Mouse (Mus musculus) kidney, adult 2 months (tissue): Measurements from ENCODE around the gene Mfsd6. TPM values are rescaled to one million over a fixed set of nuclear protein-coding genes. Genes with fewer than 3 reads are reported as not detected.
A peak's percentile ranks its signal among the peaks of the same experiment; 100 is the strongest.

ENCODE experiments used
- DNase-seq: peaks from one replicate; pipeline ENCODE4 v3.0.0; 2021
- H3K27ac ChIP-seq: fragments of 200-500 bp; 2 replicates; pipeline ENCODE4 v1.5.1; 2012; ENCODE audit warnings: low read depth, low read length, control low read depth, inconsistent platforms; ENCODE audit not compliant: insufficient read depth
- H3K27me3 ChIP-seq: fragments of 200-500 bp; replicated peaks from 2 replicates; pipeline ENCODE4 v1.6.1; 2012; ENCODE audit warnings: mild to moderate bottlenecking, moderate library complexity, low read length, inconsistent platforms; ENCODE audit not compliant: control insufficient read depth, insufficient read depth
- H3K36me3 ChIP-seq: fragments of 200-500 bp; 2 replicates; pipeline ENCODE4 v1.6.1; 2012; ENCODE audit warnings: mild to moderate bottlenecking, moderate library complexity, low read length, inconsistent platforms; ENCODE audit not compliant: control insufficient read depth, insufficient read depth
- H3K4me1 ChIP-seq: fragments of 200-500 bp; 2 replicates; pipeline ENCODE4 v1.6.1; 2011; ENCODE audit warnings: low read length; ENCODE audit not compliant: control insufficient read depth, insufficient read depth
- H3K4me3 ChIP-seq: fragments of 200-500 bp; 2 replicates; pipeline ENCODE4 v1.5.1; 2011; ENCODE audit warnings: mild to moderate bottlenecking, low read depth, low read length, control low read depth; ENCODE audit not compliant: insufficient read depth
- CTCF ChIP-seq: fragments of 200-500 bp; conservative IDR thresholded peaks from 2 replicates; pipeline ENCODE4 v1.5.1; 2011; ENCODE audit warnings: low read depth, mild to moderate bottlenecking, control low read depth, low read length, moderate library complexity, mixed read lengths; ENCODE audit not compliant: insufficient read depth, insufficient read length
- POLR2A ChIP-seq: fragments of 200-500 bp; IDR thresholded peaks from one replicate; pipeline ENCODE4 v1.6.1; 2011; ENCODE audit warnings: low read depth, low read length, control low read depth
- WGBS: fragments of 180-500 bp; shearing (Covaris S2); methylation state at CpG from one replicate; pipeline ENCODE4 v1.1.7; 2018; 5-methylcytosine and 5-hydroxymethylcytosine counted together
- polyA plus RNA-seq: library from polyadenylated mRNA; depleted of rRNA; stranded (reverse); fragments of >200 nt; gene quantifications from 2 replicates; pipeline ENCODE4 v1.2.3, GENCODE M21; 2012

The Mfsd6 gene
- polyA plus RNA-seq, 1 experiment, result 9.7 TPM

- DNase-seq, result peak; percentile 61
- Histone ChIP-seq H3K27ac (no peak overlapping the region), H3K27me3 (no peaks in the 10 kb centered on the region), H3K36me3 (no peaks in the 10 kb centered on the region), H3K4me1 (0 out of 2 replicates have a peak, but pooled peaks cover 6% of the 10 kb centered on the region), H3K4me3 (no peak overlapping the region)
- TF ChIP-seq CTCF, result no peak
- no peak for TF ChIP-seq POLR2A
- WGBS, result 28% methylated on average over 3 of the region's 3 CpGs
Observed at GRCm38 (mm10) chr1:52676621-52677020, 50.6 kb downstream of the Mfsd6 start.

- DNase-seq, result peak; percentile 53
- 60% methylated on average over 7 of the region's 7 CpGs for WGBS
- Histone ChIP-seq H3K36me3 (no peaks in the 10 kb centered on the region), H3K4me1 (0 out of 2 replicates have a peak, but pooled peaks cover 6% of the 10 kb centered on the region), H3K27me3 (no peaks in the 10 kb centered on the region), H3K4me3 (no peak overlapping the region), H3K27ac (peak overlapping the region; percentile 23; the same call in 1 of the 2 replicates)
- TF ChIP-seq CTCF (no peak), POLR2A (no peak)
Observed at GRCm38 (mm10) chr1:52675561-52676551, 51.4 kb downstream of the Mfsd6 start.

- TF ChIP-seq CTCF (no peak), POLR2A (no peak)
- Histone ChIP-seq H3K36me3 (no peaks in the 10 kb centered on the region), H3K4me1 (no peaks in the 10 kb centered on the region), H3K27ac (no peak overlapping the region), H3K27me3 (no peaks in the 10 kb centered on the region), H3K4me3 (no peak overlapping the region)
- 96% methylated on average over 1 of the region's 1 CpGs for WGBS
- DNase-seq, result no peak
Observed at GRCm38 (mm10) chr1:52669931-52670330, 57.3 kb downstream of the Mfsd6 start.

GRCm38 (mm10) chr1:52668743-52669323 is 58.4 kb downstream of the Mfsd6 start:
- H3K36me3 ChIP-seq, result no peaks in the 10 kb centered on the region
- no peak for TF ChIP-seq CTCF
- TF ChIP-seq POLR2A, result no peak
- DNase-seq, result no peak
- H3K4me3 ChIP-seq, result no peak overlapping the region
- H3K27me3 ChIP-seq, result no peaks in the 10 kb centered on the region
- 67% methylated on average over 7 of the region's 7 CpGs for WGBS
- no peaks in the 10 kb centered on the region for H3K4me1 ChIP-seq
- H3K27ac ChIP-seq, result no peak overlapping the region

- no peaks in the 10 kb centered on the region for H3K4me1 ChIP-seq
- WGBS, result 92% methylated on average over 7 of the region's 7 CpGs
- no peak for DNase-seq
- H3K4me3 ChIP-seq, result no peak overlapping the region
- no peak for TF ChIP-seq CTCF
- no peak for TF ChIP-seq POLR2A
- H3K36me3 ChIP-seq, result no peaks in the 10 kb centered on the region; the same call in 1 of the 2 replicates
- no peak overlapping the region for H3K27ac ChIP-seq
- no peaks in the 10 kb centered on the region for H3K27me3 ChIP-seq
Observed at GRCm38 (mm10) chr1:52663228-52663627, 64.0 kb downstream of the Mfsd6 start.

- no peaks in the 10 kb centered on the region; the same call in 1 of the 2 replicates for H3K36me3 ChIP-seq
- H3K27me3 ChIP-seq, result no peaks in the 10 kb centered on the region
- no peak for TF ChIP-seq POLR2A
- peak overlapping the region; percentile 39; the same call in 1 of the 2 replicates for H3K27ac ChIP-seq
- 79% methylated on average over 12 of the region's 12 CpGs for WGBS
- no peaks in the 10 kb centered on the region for H3K4me1 ChIP-seq
- H3K4me3 ChIP-seq, result no peak overlapping the region
- no peak for DNase-seq
Observed at GRCm38 (mm10) chr1:52660765-52661164, 66.5 kb downstream of the Mfsd6 start.

- Histone ChIP-seq H3K27me3 (no peaks in the 10 kb centered on the region), H3K4me1 (no peaks in the 10 kb centered on the region), H3K27ac (peak overlapping the region; percentile 39; the same call in 1 of the 2 replicates), H3K4me3 (no peak overlapping the region), H3K36me3 (no peaks in the 10 kb centered on the region; the same call in 1 of the 2 replicates)
- 51% methylated on average over 2 of the region's 2 CpGs for WGBS
- DNase-seq, result no peak
- TF ChIP-seq POLR2A, result no peak
- no peak for TF ChIP-seq CTCF
Observed at GRCm38 (mm10) chr1:52660278-52660677, 67.0 kb downstream of the Mfsd6 start.
